Mouse (Mus musculus): ENCODE data around the gene Tbc1d10b. TPM values are rescaled to one million over a fixed set of nuclear protein-coding genes. Genes with fewer than 3 reads are reported as not detected.

Tbc1d10b gene
- polyA plus RNA-seq, 1 experiment from 2014 or later = 18.7 TPM

- peak; percentile 70 for ATAC-seq (ENCODE audit: insufficient number of reproducible peaks, insufficient read depth, low FRiP score, low read depth)
- H3K36me3 ChIP-seq (ENCODE audit: control insufficient read depth, insufficient read depth, low read length) = peaks cover 24% of the 10 kb centered on the region
- H3K4me1 ChIP-seq (ENCODE audit: control insufficient read depth, insufficient read depth, low read length) = peaks cover 20% of the 10 kb centered on the region
- H3K9me3 ChIP-seq (ENCODE audit: control insufficient read depth, low read depth, low read length) = no peaks in the 10 kb centered on the region
- H3K4me3 ChIP-seq (ENCODE audit: low read depth, low read length) = peak overlapping the region; percentile 85
- WGBS = 10% methylated on average over 30 of the region's 33 CpGs
- peak overlapping the region; percentile 94 for H3K27ac ChIP-seq (ENCODE audit: low read length)
- H3K4me2 ChIP-seq (replicated peaks; ENCODE audit: low read depth, low read length) = peak overlapping the region; percentile 77
- peak overlapping the region; percentile 86 for H3K9ac ChIP-seq (replicated peaks; ENCODE audit: low read depth, low read length)
- no peaks in the 10 kb centered on the region for H3K27me3 ChIP-seq (ENCODE audit: control insufficient read depth, insufficient read depth, low read length)
Measured at GRCm38 (mm10) chr7:127244658-127245510, 36.6 kb upstream of the Tbc1d10b start.

GRCm38 (mm10) chr7:127243870-127244657, 35.8 kb upstream of the Tbc1d10b start, which contains the start of gene Zfp771:
Gene Zfp771, plus strand, starts transcription at chr7:127244274.
- H3K9ac ChIP-seq (replicated peaks; ENCODE audit: low read depth, low read length) = peak within 1 kb of the TSS; percentile 86
- peak; percentile 98 for ATAC-seq (ENCODE audit: insufficient number of reproducible peaks, insufficient read depth, low FRiP score, low read depth)
- H3K4me3 ChIP-seq (ENCODE audit: low read depth, low read length) = peak within 1 kb of the TSS; percentile 85
- WGBS = under 1% methylated on average over 56 of the region's 56 CpGs
- peaks cover 20% of the 10 kb centered on the region for H3K4me1 ChIP-seq (ENCODE audit: control insufficient read depth, insufficient read depth, low read length)
- H3K9me3 ChIP-seq (ENCODE audit: control insufficient read depth, low read depth, low read length) = no peaks in the 10 kb centered on the region
- peak within 1 kb of the TSS; percentile 77 for H3K4me2 ChIP-seq (replicated peaks; ENCODE audit: low read depth, low read length)
- H3K27ac ChIP-seq (ENCODE audit: low read length) = peak within 1 kb of the TSS; percentile 94
- H3K36me3 ChIP-seq (ENCODE audit: control insufficient read depth, insufficient read depth, low read length) = peaks cover 17% of the 10 kb centered on the region
- no peaks in the 10 kb centered on the region for H3K27me3 ChIP-seq (ENCODE audit: control insufficient read depth, insufficient read depth, low read length)

GRCm38 (mm10) chr7:127243361-127243867, 35.1 kb upstream of the Tbc1d10b start:
- no peaks in the 10 kb centered on the region for H3K9me3 ChIP-seq (ENCODE audit: control insufficient read depth, low read depth, low read length)
- peaks cover 20% of the 10 kb centered on the region for H3K36me3 ChIP-seq (ENCODE audit: control insufficient read depth, insufficient read depth, low read length)
- 37% methylated on average over 2 of the region's 2 CpGs for WGBS
- peak overlapping the region; percentile 85 for H3K4me3 ChIP-seq (ENCODE audit: low read depth, low read length)
- H3K4me2 ChIP-seq (replicated peaks; ENCODE audit: low read depth, low read length) = peak overlapping the region; percentile 77
- no peak for ATAC-seq (ENCODE audit: insufficient number of reproducible peaks, insufficient read depth, low FRiP score, low read depth)
- peak overlapping the region; percentile 86 for H3K9ac ChIP-seq (replicated peaks; ENCODE audit: low read depth, low read length)
- H3K4me1 ChIP-seq (ENCODE audit: control insufficient read depth, insufficient read depth, low read length) = peaks cover 20% of the 10 kb centered on the region
- H3K27me3 ChIP-seq (ENCODE audit: control insufficient read depth, insufficient read depth, low read length) = no peaks in the 10 kb centered on the region
- H3K27ac ChIP-seq (ENCODE audit: low read length) = peak overlapping the region; percentile 94

GRCm38 (mm10) chr7:127234777-127235176, 26.5 kb upstream of the Tbc1d10b start:
- H3K9me3 ChIP-seq (ENCODE audit: control insufficient read depth, low read depth, low read length) = no peaks in the 10 kb centered on the region
- H3K4me3 ChIP-seq (ENCODE audit: low read depth, low read length) = no peak overlapping the region
- no peak for ATAC-seq (ENCODE audit: insufficient number of reproducible peaks, insufficient read depth, low FRiP score, low read depth)
- no peaks in the 10 kb centered on the region for H3K27me3 ChIP-seq (ENCODE audit: control insufficient read depth, insufficient read depth, low read length)
- H3K27ac ChIP-seq (ENCODE audit: low read length) = no peak overlapping the region
- H3K4me1 ChIP-seq (ENCODE audit: control insufficient read depth, insufficient read depth, low read length) = peaks cover 22% of the 10 kb centered on the region; the same call in 1 of the 2 replicates
- peaks cover 55% of the 10 kb centered on the region for H3K36me3 ChIP-seq (ENCODE audit: control insufficient read depth, insufficient read depth, low read length)
- H3K9ac ChIP-seq (replicated peaks; ENCODE audit: low read depth, low read length) = no peak overlapping the region
- WGBS = 97% methylated on average over 2 of the region's 2 CpGs
- no peak overlapping the region for H3K4me2 ChIP-seq (replicated peaks; ENCODE audit: low read depth, low read length)

- Histone ChIP-seq H3K9ac (replicated peaks; ENCODE audit: low read depth, low read length) (peak overlapping the region; percentile 74), H3K4me3 (ENCODE audit: low read depth, low read length) (peak overlapping the region; percentile 74), H3K27ac (ENCODE audit: low read length) (peak overlapping the region; percentile 98), H3K27me3 (ENCODE audit: control insufficient read depth, insufficient read depth, low read length) (no peaks in the 10 kb centered on the region), H3K9me3 (ENCODE audit: control insufficient read depth, low read depth, low read length) (no peaks in the 10 kb centered on the region), H3K4me1 (ENCODE audit: control insufficient read depth, insufficient read depth, low read length) (peaks cover 22% of the 10 kb centered on the region; the same call in 1 of the 2 replicates), H3K36me3 (ENCODE audit: control insufficient read depth, insufficient read depth, low read length) (peaks cover 60% of the 10 kb centered on the region), H3K4me2 (replicated peaks; ENCODE audit: low read depth, low read length) (peak overlapping the region; percentile 45)
- 2% methylated on average over 9 of the region's 9 CpGs for WGBS
- no peak for ATAC-seq (ENCODE audit: insufficient number of reproducible peaks, insufficient read depth, low FRiP score, low read depth)
Measured at GRCm38 (mm10) chr7:127233765-127234164, 25.5 kb upstream of the Tbc1d10b start.

GRCm38 (mm10) chr7:127233368-127233749, 25.1 kb upstream of the Tbc1d10b start:
- WGBS = under 1% methylated on average over 27 of the region's 27 CpGs
- no peaks in the 10 kb centered on the region for H3K9me3 ChIP-seq (ENCODE audit: control insufficient read depth, low read depth, low read length)
- H3K4me3 ChIP-seq (ENCODE audit: low read depth, low read length) = peak overlapping the region; percentile 74
- H3K4me1 ChIP-seq (ENCODE audit: control insufficient read depth, insufficient read depth, low read length) = peaks cover 22% of the 10 kb centered on the region; the same call in 1 of the 2 replicates
- H3K27ac ChIP-seq (ENCODE audit: low read length) = peak overlapping the region; percentile 98
- peaks cover 57% of the 10 kb centered on the region for H3K36me3 ChIP-seq (ENCODE audit: control insufficient read depth, insufficient read depth, low read length)
- ATAC-seq (ENCODE audit: insufficient number of reproducible peaks, insufficient read depth, low FRiP score, low read depth) = peak; percentile 50; the same call in 1 of the 2 replicates
- H3K27me3 ChIP-seq (ENCODE audit: control insufficient read depth, insufficient read depth, low read length) = no peaks in the 10 kb centered on the region
- peak overlapping the region; percentile 74 for H3K9ac ChIP-seq (replicated peaks; ENCODE audit: low read depth, low read length)
- H3K4me2 ChIP-seq (replicated peaks; ENCODE audit: low read depth, low read length) = peak overlapping the region; percentile 45

GRCm38 (mm10) chr7:127232622-127233367, 24.5 kb upstream of the Tbc1d10b start, which contains the start of the genes Zfp553 and Sept1:
Gene Zfp553, plus strand, starts transcription at chr7:127233061.
Gene Sept1, minus strand, starts transcription at chr7:127233130.
- Histone ChIP-seq H3K4me1 (ENCODE audit: control insufficient read depth, insufficient read depth, low read length) (peaks cover 22% of the 10 kb centered on the region; the same call in 1 of the 2 replicates), H3K27ac (ENCODE audit: low read length) (peak within 1 kb of the TSS; percentile 98), H3K9ac (replicated peaks; ENCODE audit: low read depth, low read length) (peak within 1 kb of the TSS; percentile 74), H3K9me3 (ENCODE audit: control insufficient read depth, low read depth, low read length) (no peaks in the 10 kb centered on the region), H3K4me3 (ENCODE audit: low read depth, low read length) (peak within 1 kb of the TSS; percentile 74), H3K27me3 (ENCODE audit: control insufficient read depth, insufficient read depth, low read length) (no peaks in the 10 kb centered on the region), H3K36me3 (ENCODE audit: control insufficient read depth, insufficient read depth, low read length) (peaks cover 52% of the 10 kb centered on the region), H3K4me2 (replicated peaks; ENCODE audit: low read depth, low read length) (peak within 1 kb of the TSS; percentile 76)
- under 1% methylated on average over 64 of the region's 64 CpGs for WGBS
- ATAC-seq (ENCODE audit: insufficient number of reproducible peaks, insufficient read depth, low FRiP score, low read depth) = peak; percentile 92

All from stomach, embryonic 14.5 days (tissue).